Mouse (Mus musculus) erythroid progenitor cell, adult 5-6 weeks (primary cell): Measurements from ENCODE around the gene Sipa1l1. TPM values are rescaled to one million over a fixed set of nuclear protein-coding genes. Genes with fewer than 3 reads are reported as not detected.

ENCODE experiments used
- ATAC-seq: replicated peaks from 2 replicates; pipeline ENCODE4 v1.8.0; 2016; ENCODE audit warnings: moderate number of reproducible peaks, mild to moderate bottlenecking, moderate TSS enrichment, inconsistent platforms; ENCODE audit not compliant: poor library complexity, low FRiP score, severe bottlenecking
- total RNA-seq, 2 experiments: library from RNA; stranded (forward) in 1 of 2; stranded (reverse) in 1 of 2; fragments of 150-400 nt in 1 of 2; fragments of 186-747, 209-891 nt in 1 of 2; gene quantifications; 2 replicates each; pipeline versions ENCODE4 v1.2.3 to v1.2.4; 2015 to 2017; ENCODE audit warnings: low replicate concordance in 2 of 2

Sipa1l1 gene
- total RNA-seq, 2 experiments from 2014 or later: 4.3 to 7.1 TPM

DNA sequence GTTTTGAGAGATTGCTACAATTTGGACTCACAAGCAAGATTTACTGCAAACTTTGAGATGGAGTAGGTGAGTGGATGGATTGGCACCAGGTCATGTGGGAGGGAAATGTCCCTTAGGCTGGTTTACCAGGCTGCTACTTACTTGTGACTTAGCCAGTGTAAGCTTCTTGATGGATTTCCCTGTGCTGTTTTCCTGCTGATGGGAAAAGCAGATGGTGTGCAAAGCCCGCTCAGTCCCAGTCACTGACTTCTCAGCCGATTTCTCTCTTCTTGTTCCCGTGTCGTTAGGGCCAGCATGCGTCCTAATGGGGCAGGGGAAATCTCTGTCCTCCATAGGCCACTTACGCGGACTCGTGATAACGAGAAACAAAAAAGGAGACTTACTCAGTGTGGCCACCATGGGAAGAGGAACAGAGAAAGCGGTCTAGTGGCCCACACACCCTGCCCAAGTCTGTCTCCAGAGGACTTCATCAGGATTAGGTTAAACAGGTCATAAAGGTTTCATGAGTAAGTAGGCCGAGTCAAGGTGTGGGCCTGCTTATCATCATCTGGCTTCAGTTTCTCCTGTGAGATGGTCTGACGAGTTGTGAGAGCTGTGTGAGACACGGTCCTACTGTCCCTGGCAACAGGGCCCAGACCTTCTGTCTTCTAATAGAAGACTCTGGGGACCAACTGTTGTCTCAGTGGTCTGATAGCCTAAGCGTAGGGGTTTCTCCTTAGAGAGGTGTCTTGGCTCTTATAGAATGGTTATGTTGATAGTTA, 65.5 kb downstream of the Sipa1l1 start:
- ATAC-seq: no peak

GRCm38 (mm10) chr12:82237095-82237494, 68.0 kb downstream of the Sipa1l1 start:
- no peak for ATAC-seq

GRCm38 (mm10) chr12:82237946-82238345, 68.8 kb downstream of the Sipa1l1 start:
- ATAC-seq: no peak

GRCm38 (mm10) chr12:82240674-82241073, 71.6 kb downstream of the Sipa1l1 start:
- no peak for ATAC-seq

- no peak for ATAC-seq
These were observed 76.1 kb downstream of the Sipa1l1 start for GRCm38 (mm10) chr12:82245219-82245618.

- no peak for ATAC-seq
These were observed 77.3 kb downstream of the Sipa1l1 start for GRCm38 (mm10) chr12:82246422-82246821.

GRCm38 (mm10) chr12:82247371-82248258, 78.5 kb downstream of the Sipa1l1 start:
- ATAC-seq: 0 out of 2 replicates have a peak, but pooled peaks have one; percentile 44

DNA sequence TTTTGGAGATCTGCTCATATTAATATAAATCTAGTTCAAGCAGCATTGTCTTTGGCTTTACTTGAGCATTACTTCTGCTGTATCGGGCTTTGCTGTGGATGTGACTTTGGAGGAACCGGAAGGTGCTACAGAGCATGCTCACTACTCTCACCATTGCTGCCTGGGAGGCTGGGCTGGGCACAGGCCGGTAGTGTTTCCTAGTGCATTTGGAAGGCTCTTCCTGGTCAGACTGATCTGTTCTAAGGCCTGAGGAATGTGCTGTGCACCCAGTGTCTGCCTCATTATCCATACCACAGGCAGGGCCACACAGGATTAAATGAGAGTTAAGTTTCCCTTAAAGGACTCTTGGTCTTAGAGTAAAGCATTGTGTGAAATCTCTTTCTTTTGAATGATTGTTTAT, 79.4 kb downstream of the Sipa1l1 start:
- ATAC-seq: no peak

DNA sequence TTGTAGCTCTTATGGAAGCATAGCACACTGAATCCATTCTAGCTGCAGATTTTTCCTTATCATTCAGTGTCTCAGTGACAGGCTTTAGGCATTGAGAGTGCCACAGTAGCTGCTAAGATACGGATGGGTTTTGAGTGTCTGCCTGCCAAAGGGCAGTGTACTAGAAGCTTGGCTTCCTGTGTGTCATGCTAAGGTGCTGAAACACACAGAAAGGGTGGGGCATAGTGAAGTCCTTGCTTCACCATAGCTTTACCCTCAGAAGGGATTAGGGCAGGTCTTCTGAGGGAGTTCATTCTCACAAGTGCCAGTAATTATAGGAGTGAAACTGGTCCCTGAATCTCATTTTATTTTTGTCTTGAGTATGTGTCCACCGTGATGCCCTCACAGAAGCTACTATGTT, 82.2 kb downstream of the Sipa1l1 start:
- no peak for ATAC-seq

DNA sequence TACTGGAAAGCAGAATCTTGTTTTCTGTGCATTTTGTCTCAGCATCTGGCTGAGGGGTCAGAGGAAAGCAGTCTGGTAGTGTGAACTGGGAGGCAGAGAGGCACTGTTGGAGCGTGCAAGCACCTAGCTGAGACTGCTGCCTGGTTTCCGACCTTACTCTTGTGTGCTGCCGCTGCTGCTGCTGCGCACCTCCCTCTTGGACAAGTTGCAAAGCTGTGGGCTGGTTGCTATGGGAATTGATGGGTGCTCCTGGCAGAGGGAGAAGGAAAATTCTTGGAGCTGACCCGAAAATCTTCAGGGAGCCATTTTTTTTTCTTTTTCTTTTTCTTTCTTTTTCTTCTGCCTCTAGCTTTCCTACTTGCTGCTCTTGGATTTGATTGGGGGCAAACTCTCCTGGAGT, 85.0 kb downstream of the Sipa1l1 start:
- ATAC-seq: no peak

- ATAC-seq: no peak
These were observed 86.9 kb downstream of the Sipa1l1 start for GRCm38 (mm10) chr12:82256012-82256411.

DNA sequence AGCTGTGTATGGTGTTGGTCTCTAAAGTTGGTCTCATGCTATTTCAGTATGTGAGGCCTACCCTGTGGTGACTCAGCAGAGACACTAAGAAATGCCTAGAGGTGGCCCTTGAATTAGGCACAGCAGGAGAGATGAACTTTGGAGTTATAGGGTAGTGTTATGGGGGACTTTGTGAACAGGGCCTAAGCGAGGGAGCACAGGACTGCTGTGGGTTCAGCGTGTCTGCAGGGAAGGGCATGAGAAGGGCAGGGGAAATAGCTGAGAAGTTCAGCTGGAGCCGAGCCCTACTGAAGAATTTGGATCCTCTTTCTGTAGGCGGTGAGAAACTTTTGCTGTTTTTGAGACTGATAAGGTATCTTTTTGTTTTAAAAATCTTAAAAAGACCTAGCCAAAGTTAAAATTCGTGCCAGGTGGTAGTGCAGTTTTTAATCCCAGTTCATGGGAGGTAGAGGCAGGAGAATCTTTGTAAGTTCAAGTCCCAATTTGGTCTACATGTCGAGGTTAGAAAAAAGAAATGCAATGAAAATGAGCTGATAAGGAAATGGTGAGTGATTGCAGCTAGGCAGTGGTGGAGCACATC, 87.9 kb downstream of the Sipa1l1 start:
- ATAC-seq: no peak

GRCm38 (mm10) chr12:82257994-82258785, 89.1 kb downstream of the Sipa1l1 start:
- ATAC-seq: no peak

DNA sequence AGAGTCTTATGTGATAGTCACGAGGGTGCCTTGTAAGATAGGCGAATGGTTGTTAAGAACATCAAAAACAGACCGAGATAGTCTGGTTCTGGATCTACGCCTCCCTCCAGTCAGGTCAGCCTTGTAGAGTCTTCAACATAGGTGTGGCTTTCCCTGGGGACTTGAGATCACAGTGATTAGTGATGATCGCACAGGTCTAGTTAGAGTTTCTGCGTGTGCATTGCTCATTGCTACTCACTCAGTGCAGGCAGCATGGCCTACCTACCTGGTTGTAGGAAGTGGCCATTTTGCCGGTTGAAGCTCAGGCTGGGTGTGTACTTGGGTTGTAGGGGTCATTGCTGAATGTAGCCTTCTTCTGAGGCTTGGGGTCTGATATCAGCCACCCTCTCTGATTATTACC, 94.3 kb downstream of the Sipa1l1 start:
- ATAC-seq: no peak

GRCm38 (mm10) chr12:82264083-82264851, 95.1 kb downstream of the Sipa1l1 start:
- ATAC-seq: no peak

DNA sequence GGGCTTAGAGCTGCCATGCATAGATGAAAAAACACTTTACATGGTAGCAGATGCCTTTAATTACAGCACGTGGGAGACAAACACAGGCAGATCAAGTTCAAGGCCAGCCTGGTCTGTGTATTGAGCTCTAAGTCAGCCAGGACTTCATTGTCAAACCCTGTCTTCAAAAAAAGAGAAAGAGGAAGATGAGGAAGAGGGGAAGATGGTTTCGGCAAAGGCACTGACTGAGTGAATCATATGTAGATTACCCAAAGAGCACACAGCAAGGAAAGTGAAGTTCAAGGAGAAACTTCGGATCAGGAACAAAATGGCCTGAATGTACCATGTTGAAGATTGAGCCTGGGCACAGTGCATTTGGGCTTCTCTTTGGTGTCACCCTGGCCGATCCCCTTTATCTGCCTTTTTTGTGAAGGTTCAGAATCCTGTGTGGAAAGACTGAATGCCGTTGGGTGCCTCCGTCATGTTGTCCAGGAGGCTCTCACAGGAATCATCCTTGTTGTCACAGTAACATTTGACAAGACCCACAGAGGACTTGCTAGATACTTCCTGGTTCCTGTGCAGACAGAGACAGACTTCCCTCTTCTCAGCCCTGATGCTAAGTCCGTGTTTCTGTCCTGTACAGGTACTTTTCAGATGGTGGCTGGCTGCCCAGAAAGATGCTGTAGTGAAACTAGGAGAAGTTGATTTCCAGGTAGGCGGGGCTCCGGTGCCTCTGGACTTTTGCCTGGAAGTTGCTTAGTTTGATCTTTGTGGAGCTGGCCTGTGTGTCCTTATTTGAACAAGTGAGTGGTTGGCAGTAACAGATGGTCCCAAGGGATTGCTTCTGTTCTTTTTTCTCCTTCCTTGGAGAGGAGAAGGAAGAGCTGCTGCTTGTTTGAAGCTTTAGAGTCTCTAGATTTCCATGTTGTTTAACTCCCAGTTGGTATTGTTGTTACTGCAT, 96.5 kb downstream of the Sipa1l1 start:
- no peak for ATAC-seq

DNA sequence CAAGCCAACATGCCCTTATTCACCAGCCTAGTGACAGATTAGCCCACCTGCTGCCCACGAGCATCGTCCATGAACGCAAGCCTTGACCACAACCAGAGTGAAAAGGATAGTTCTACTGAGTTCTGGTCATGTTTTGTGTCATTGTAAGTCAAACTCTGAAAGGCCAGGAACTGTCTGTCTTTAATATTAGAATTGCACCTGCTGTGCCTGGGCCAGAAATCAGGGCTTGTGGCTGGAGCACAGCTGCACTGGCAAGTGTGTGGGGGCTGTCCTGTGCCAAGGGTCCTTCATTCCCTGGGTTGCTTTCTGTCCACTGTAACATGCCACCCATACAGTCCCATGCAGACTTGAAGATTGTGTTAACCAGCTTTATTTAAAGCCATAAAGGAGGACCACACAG, 102.3 kb downstream of the Sipa1l1 start:
- no peak for ATAC-seq

DNA sequence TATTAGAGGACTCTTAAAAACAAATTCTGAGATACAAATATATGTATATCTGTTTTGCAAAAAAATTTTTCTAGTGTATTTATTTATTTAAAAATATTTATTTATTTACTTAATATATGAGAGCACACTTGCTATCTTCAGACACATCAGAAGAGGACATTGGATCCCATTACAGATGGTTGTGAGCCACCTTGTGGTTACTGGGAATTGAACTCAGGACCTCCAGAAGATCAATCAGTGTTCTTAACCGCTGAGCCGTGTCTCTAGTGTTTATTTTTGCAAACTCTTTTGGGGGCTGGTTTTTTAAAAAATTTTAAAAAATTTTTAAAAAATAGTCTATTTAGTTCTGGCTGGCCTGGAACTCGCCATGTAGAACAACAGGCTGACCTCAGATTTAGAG, 104.4 kb downstream of the Sipa1l1 start:
- ATAC-seq: no peak
